Mouse (Mus musculus) ES-Bruce4 (cell line): ENCODE data around the gene Nucb2.

Experiments
- CTCF ChIP-seq: IDR thresholded peaks from one replicate; pipeline ENCODE4 v1.8.1; 2011; ENCODE audit warnings: low read depth, low read length
- EP300 ChIP-seq: IDR thresholded peaks from 2 replicates; pipeline ENCODE4 v1.6.1; 2011; ENCODE audit warnings: low read depth, low read length; ENCODE audit not compliant: insufficient read depth
- POLR2A ChIP-seq: IDR thresholded peaks from one replicate; pipeline ENCODE4 v1.8.1; 2011; ENCODE audit warnings: low read length; ENCODE audit not compliant: insufficient read depth

GRCm38 (mm10) chr7:116462114-116462513 is 42.1 kb upstream of the Nucb2 start:
- TF ChIP-seq EP300 (0 out of 2 replicates have a peak, but pooled peaks have one; percentile 30), POLR2A (no peak), CTCF (no peak)
